Mouse (Mus musculus): ENCODE results near the gene Ina. TPM values are rescaled to one million over a fixed set of nuclear protein-coding genes. Genes with fewer than 3 reads are reported as not detected.

Ina gene
- total and polyA plus RNA-seq, 3 experiments = not detected

GRCm38 (mm10) chr19:47012521-47013130, 1.9 kb upstream of the Ina start:
- Histone ChIP-seq H3K27me3 (ENCODE audit: control insufficient read depth in 1 of 2, insufficient read depth in 2 of 2, low read length in 2 of 2) (peaks cover 3 to 8% of the 10 kb centered on the region in 2 experiments), H3K27ac (ENCODE audit: control insufficient read depth, low read depth, low read length) (no peak overlapping the region)

GRCm38 (mm10) chr19:47013340-47014158, 949 bp upstream of the Ina start:
- peaks cover 3 to 6% of the 10 kb centered on the region in 2 experiments for H3K27me3 ChIP-seq (ENCODE audit: control insufficient read depth in 1 of 2, insufficient read depth in 2 of 2, low read length in 2 of 2)
- no peaks in the 10 kb centered on the region for H3K4me1 ChIP-seq (ENCODE audit: control insufficient read depth in 1 of 2, insufficient read depth in 2 of 2, low read length in 2 of 2)
- no peaks in the 10 kb centered on the region for H3K36me3 ChIP-seq (ENCODE audit: control insufficient read depth in 1 of 2, insufficient read depth in 2 of 2, low read length in 2 of 2)
- DNase-seq (ENCODE audit: low read depth, low spot score) = no peak
- H3K9ac ChIP-seq (ENCODE audit: control insufficient read depth, low read depth, low read length, poor library complexity, severe bottlenecking) = no peak overlapping the region
- no peaks in the 10 kb centered on the region for H3K9me3 ChIP-seq (replicated peaks; ENCODE audit: insufficient read depth, low read length)
- TF ChIP-seq NELFE (IDR thresholded peaks at IDR 0.05; ENCODE audit: low read depth, low read length) (no peak), SIN3A (IDR thresholded peaks at IDR 0.05; ENCODE audit: low read length) (no peak), NRF1 (IDR thresholded peaks at IDR 0.05; ENCODE audit: insufficient read depth, low read depth, low read length, poor library complexity, severe bottlenecking) (no peak), GABPA (IDR thresholded peaks at IDR 0.05; ENCODE audit: low read depth, low read length) (no peak), MAFK (IDR thresholded peaks at IDR 0.05; ENCODE audit: borderline replicate concordance, low read depth, low read length) (no peak), ELF1 (IDR thresholded peaks at IDR 0.05; ENCODE audit: low read depth, low read length) (no peak), ETS1 (IDR thresholded peaks at IDR 0.05; ENCODE audit: low read depth, low read length) (no peak), CTCF (IDR thresholded peaks at IDR 0.05 in 2 of 3, conservative IDR thresholded peaks at IDR 0.05 in 1 of 3; ENCODE audit: control insufficient read depth in 1 of 3, insufficient read depth in 1 of 3, low read depth in 2 of 3, low read length in 3 of 3, poor library complexity in 1 of 3, severe bottlenecking in 1 of 3) (no peak), MAX (IDR thresholded peaks at IDR 0.05; ENCODE audit: low read length) (no peak), USF1 (IDR thresholded peaks at IDR 0.05; ENCODE audit: low read depth, low read length) (no peak), E2F4 (IDR thresholded peaks at IDR 0.05; ENCODE audit: borderline replicate concordance, low read depth, low read length) (no peak), ZKSCAN1 (IDR thresholded peaks at IDR 0.05; ENCODE audit: low read depth, low read length) (no peak), HCFC1 (IDR thresholded peaks at IDR 0.05; ENCODE audit: low read depth, low read length) (no peak), KAT2A (conservative IDR thresholded peaks at IDR 0.05; ENCODE audit: low read depth, low read length) (no peak), POLR2AphosphoS2 (IDR thresholded peaks at IDR 0.05; ENCODE audit: low read length) (no peak), ZC3H11A (IDR thresholded peaks at IDR 0.05; ENCODE audit: low read depth, low read length) (no peak), UBTF (IDR thresholded peaks at IDR 0.05; ENCODE audit: borderline replicate concordance, insufficient read depth, low read depth, low read length) (no peak), MXI1 (IDR thresholded peaks at IDR 0.05; ENCODE audit: low read depth, low read length) (no peak), EP300 (IDR thresholded peaks at IDR 0.05; ENCODE audit: low read depth in 1 of 2, low read length in 2 of 2) (no peak), POLR2AphosphoS5 (IDR thresholded peaks at IDR 0.05; ENCODE audit: borderline replicate concordance, low read depth, low read length) (no peak)
- H3K27ac ChIP-seq (ENCODE audit: control insufficient read depth, low read depth, low read length) = no peak overlapping the region
- no peak overlapping the region for H3K4me3 ChIP-seq (ENCODE audit: control insufficient read depth in 1 of 2, insufficient read depth in 1 of 2, low read depth in 2 of 2, low read length in 2 of 2)
- no peaks in the 10 kb centered on the region for H3K79me2 ChIP-seq (ENCODE audit: control insufficient read depth, insufficient read depth, low read length, poor library complexity)

More at GRCm38 (mm10) chr19:47012521-47013130, 1.9 kb upstream of the Ina start:
- no peak overlapping the region for H3K9ac ChIP-seq (ENCODE audit: control insufficient read depth, low read depth, low read length, poor library complexity, severe bottlenecking)
- no peaks in the 10 kb centered on the region for H3K9me3 ChIP-seq (replicated peaks; ENCODE audit: insufficient read depth, low read length)
- DNase-seq (ENCODE audit: low read depth, low spot score) = no peak
- H3K4me3 ChIP-seq (ENCODE audit: control insufficient read depth in 1 of 2, insufficient read depth in 1 of 2, low read depth in 2 of 2, low read length in 2 of 2) = no peak overlapping the region
- no peaks in the 10 kb centered on the region for H3K36me3 ChIP-seq (ENCODE audit: control insufficient read depth in 1 of 2, insufficient read depth in 2 of 2, low read length in 2 of 2)
- no peak for TF ChIP-seq TAL1 (IDR thresholded peaks at IDR 0.05; ENCODE audit: low read length)
- no peaks in the 10 kb centered on the region for H3K79me2 ChIP-seq (ENCODE audit: control insufficient read depth, insufficient read depth, low read length, poor library complexity)
- no peaks in the 10 kb centered on the region for H3K4me1 ChIP-seq (ENCODE audit: control insufficient read depth in 1 of 2, insufficient read depth in 2 of 2, low read length in 2 of 2)

Measured in MEL (cell line).